Mouse (Mus musculus) midbrain, postnatal 0 days (tissue): ENCODE data around the gene Defb43. TPM values are rescaled to one million over a fixed set of nuclear protein-coding genes. Genes with fewer than 3 reads are reported as not detected.

Experiments used
- ATAC-seq: fragments of 200-750 bp; cut with Nextera tagmentation; 2 replicates; pipeline ENCODE4 v1.8.0; 2017; ENCODE audit warnings: moderate number of reproducible peaks, mild to moderate bottlenecking, moderate TSS enrichment, moderate library complexity; ENCODE audit not compliant: low FRiP score
- DNase-seq: peaks from one replicate; pipeline ENCODE4 v3.0.0-alpha.2; 2015; ENCODE audit warnings: low spot score
- H3K27ac ChIP-seq: fragments of 300-500 bp; sonication (generic); 2 replicates; pipeline ENCODE4 v1.5.1; 2014; ENCODE audit warnings: low read depth, mild to moderate bottlenecking, low read length, mixed read lengths
- H3K27me3 ChIP-seq: fragments of 300-500 bp; sonication (generic); 2 replicates; pipeline ENCODE4 v1.6.1; 2014; ENCODE audit warnings: low read length, control low read depth, mixed read lengths; ENCODE audit not compliant: insufficient read depth
- H3K36me3 ChIP-seq: fragments of 300-500 bp; sonication (generic); 2 replicates; pipeline ENCODE4 v1.6.1; 2014; ENCODE audit warnings: low read length, control low read depth, mixed read lengths; ENCODE audit not compliant: insufficient read depth
- H3K4me1 ChIP-seq: fragments of 300-500 bp; sonication (generic); 2 replicates; pipeline ENCODE4 v1.6.1; 2014; ENCODE audit warnings: mild to moderate bottlenecking, control low read depth, antibody characterized with exemption, low read length, mixed read lengths; ENCODE audit not compliant: insufficient read depth
- H3K4me2 ChIP-seq: fragments of 300-500 bp; sonication (generic); 2 replicates; pipeline ENCODE4 v1.6.1; 2014; ENCODE audit warnings: low read depth, mild to moderate bottlenecking, low read length, mixed read lengths; ENCODE audit not compliant: poor library complexity, severe bottlenecking
- H3K4me3 ChIP-seq: fragments of 300-500 bp; sonication (generic); 2 replicates; pipeline ENCODE4 v1.5.1; 2014; ENCODE audit warnings: low read depth, mild to moderate bottlenecking, low read length, moderate library complexity
- H3K9ac ChIP-seq: fragments of 300-500 bp; sonication (generic); replicated peaks from 2 replicates; pipeline ENCODE4 v1.6.1; 2014; ENCODE audit warnings: mild to moderate bottlenecking, low read length, moderate library complexity, mixed read lengths; ENCODE audit not compliant: poor library complexity, severe bottlenecking
- H3K9me3 ChIP-seq: fragments of 300-500 bp; sonication (generic); 2 replicates; pipeline ENCODE4 v1.6.1; 2016; ENCODE audit warnings: low read length, control low read depth
- CTCF ChIP-seq: IDR thresholded peaks from 2 replicates; pipeline ENCODE4 v1.5.1; 2016; ENCODE audit warnings: antibody characterized with exemption, mild to moderate bottlenecking
- WGBS: fragments of 180-500 bp; shearing (Covaris S2); extraction: QIAGEN DNeasy Blood & Tissue Kit; methylation state at CpG from one replicate; pipeline ENCODE4 v1.1.7; 2014; 5-methylcytosine and 5-hydroxymethylcytosine counted together
- polyA plus RNA-seq: library from polyadenylated mRNA; unstranded; fragments of >200 nt; fragmentation: Nextera tagmentation; extraction: Ambion mirVana; gene quantifications from 2 replicates; pipeline ENCODE4 v1.2.1, GENCODE M21; 2015
- total RNA-seq: library from RNA; depleted of rRNA; stranded (reverse); fragments of >200 nt; gene quantifications from 2 replicates; pipeline ENCODE4 v1.2.3, GENCODE M21; 2014

Gene Defb43
- total and polyA plus RNA-seq, 2 experiments from 2014 or later: not detected

GRCm38 (mm10) chr14:63013082-63013481, 1.5 kb downstream of the Defb43 start:
- H3K36me3 ChIP-seq: no peaks in the 10 kb centered on the region
- H3K9ac ChIP-seq: no peak overlapping the region
- no peak for DNase-seq
- no peak overlapping the region for H3K27ac ChIP-seq
- no peak overlapping the region for H3K4me2 ChIP-seq
- no peaks in the 10 kb centered on the region for H3K4me1 ChIP-seq
- H3K9me3 ChIP-seq: no peaks in the 10 kb centered on the region
- no peak for ATAC-seq
- no peaks in the 10 kb centered on the region for H3K27me3 ChIP-seq
- TF ChIP-seq CTCF: no peak
- no peak overlapping the region for H3K4me3 ChIP-seq
- 89% methylated on average over 4 of the region's 4 CpGs for WGBS

GRCm38 (mm10) chr14:63014667-63015066, 3.1 kb downstream of the Defb43 start:
- no peak for ATAC-seq
- 89% methylated on average over 4 of the region's 4 CpGs for WGBS
- Histone ChIP-seq H3K36me3 (no peaks in the 10 kb centered on the region), H3K27me3 (no peaks in the 10 kb centered on the region), H3K9ac (no peak overlapping the region), H3K4me3 (no peak overlapping the region), H3K27ac (no peak overlapping the region), H3K9me3 (no peaks in the 10 kb centered on the region), H3K4me1 (no peaks in the 10 kb centered on the region), H3K4me2 (no peak overlapping the region)
- DNase-seq: no peak
- no peak for TF ChIP-seq CTCF

DNA sequence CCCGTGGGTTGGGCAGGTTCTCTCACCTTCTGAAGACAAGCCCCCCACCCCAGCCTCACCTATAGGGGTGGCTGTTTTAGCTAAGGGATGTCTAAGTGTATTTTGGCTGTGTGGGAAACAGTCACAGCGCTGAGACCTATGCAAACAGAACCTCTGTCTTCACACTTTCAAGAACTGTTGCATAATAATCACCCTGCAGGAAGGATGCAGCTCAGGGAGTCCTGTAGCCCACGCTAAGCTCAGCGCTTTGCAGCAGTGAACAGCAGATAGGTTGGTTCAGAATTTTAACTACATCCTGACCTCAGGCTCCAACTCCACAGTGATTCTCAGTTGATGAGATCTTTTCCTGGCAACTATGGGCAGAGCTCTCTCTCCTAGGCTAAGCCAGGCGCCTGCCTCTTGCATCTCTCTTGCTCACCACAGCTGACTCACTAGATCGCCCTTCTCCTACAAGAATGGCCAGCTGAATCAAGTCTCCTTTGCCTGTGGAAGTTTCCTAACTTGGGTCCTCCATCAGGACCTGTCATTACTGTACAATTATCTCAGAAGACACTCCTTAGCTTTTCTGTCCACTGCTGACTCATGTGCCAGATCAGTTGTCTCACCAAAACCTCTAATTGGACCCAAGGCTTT, 9.1 kb downstream of the Defb43 start:
- Histone ChIP-seq H3K4me1 (no peaks in the 10 kb centered on the region), H3K9me3 (no peaks in the 10 kb centered on the region), H3K4me2 (no peak overlapping the region), H3K27ac (no peak overlapping the region), H3K4me3 (no peak overlapping the region), H3K36me3 (no peaks in the 10 kb centered on the region), H3K27me3 (no peaks in the 10 kb centered on the region), H3K9ac (no peak overlapping the region)
- no peak for TF ChIP-seq CTCF
- DNase-seq: no peak
- 54% methylated on average over 6 of the region's 6 CpGs for WGBS
- no peak for ATAC-seq

- H3K9ac ChIP-seq: no peak within 1 kb of the TSS
- DNase-seq (no peak), ATAC-seq (no peak)
- H3K27me3 ChIP-seq: no peaks in the 10 kb centered on the region
- whole genome bisulfite sequencing: 84% methylated on average over 3 of the region's 3 CpGs
- no peak within 1 kb of the TSS for H3K4me2 ChIP-seq
- H3K27ac ChIP-seq: no peak within 1 kb of the TSS
- no peaks in the 10 kb centered on the region for H3K9me3 ChIP-seq
- no peak within 1 kb of the TSS for H3K4me3 ChIP-seq
- TF ChIP-seq CTCF: no peak
- no peaks in the 10 kb centered on the region for H3K4me1 ChIP-seq
- H3K36me3 ChIP-seq: no peaks in the 10 kb centered on the region
Measured at GRCm38 (mm10) chr14:63046691-63047090, 35.1 kb downstream of the Defb43 start, which contains the start of gene Defb42. TSS of gene Defb42 (plus strand) at chr14:63046991.

- Histone ChIP-seq H3K27ac (no peak within 1 kb of the TSS), H3K4me3 (no peak within 1 kb of the TSS), H3K4me1 (no peaks in the 10 kb centered on the region), H3K36me3 (no peaks in the 10 kb centered on the region), H3K27me3 (no peaks in the 10 kb centered on the region), H3K9ac (no peak within 1 kb of the TSS), H3K4me2 (no peak within 1 kb of the TSS), H3K9me3 (no peaks in the 10 kb centered on the region)
- ATAC-seq (no peak), DNase-seq (no peak)
- no peak for TF ChIP-seq CTCF
- 62% methylated on average over 10 of the region's 14 CpGs for WGBS
Measured at GRCm38 (mm10) chr14:63049910-63050370, 38.4 kb downstream of the Defb43 start, which contains the start of gene Defb30. TSS of gene Defb30 (minus strand) at chr14:63049960.

DNA sequence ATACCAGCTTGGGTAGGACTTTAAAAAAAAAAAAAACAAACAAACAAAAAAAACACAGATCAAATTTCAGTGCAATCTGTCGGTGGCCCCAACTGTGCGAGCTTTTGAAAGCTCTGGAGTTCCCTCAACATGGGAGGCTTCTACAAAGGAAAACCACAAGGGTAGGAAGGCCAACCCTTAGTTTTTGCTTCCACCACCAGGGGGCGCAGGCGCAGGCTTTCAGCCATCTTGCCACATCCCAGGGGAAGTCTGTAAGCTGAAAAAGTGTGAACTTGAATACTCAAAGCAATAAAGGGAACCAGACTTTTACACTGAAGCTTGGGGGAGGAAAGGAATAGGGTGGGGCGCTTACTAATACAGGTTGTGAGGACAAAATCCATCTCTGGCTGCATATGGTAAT, 39.2 kb downstream of the Defb43 start:
- Histone ChIP-seq H3K9ac (no peak overlapping the region), H3K4me3 (no peak overlapping the region), H3K4me1 (no peaks in the 10 kb centered on the region), H3K4me2 (no peak overlapping the region), H3K9me3 (no peaks in the 10 kb centered on the region), H3K27ac (no peak overlapping the region), H3K36me3 (no peaks in the 10 kb centered on the region), H3K27me3 (no peaks in the 10 kb centered on the region)
- DNase-seq (peak; percentile 19), ATAC-seq (no peak)
- 38% methylated on average over 5 of the region's 5 CpGs for WGBS
- TF ChIP-seq CTCF: peak; percentile 67
